Mouse (Mus musculus): Measurements from ENCODE around the gene Vmn2r120. TPM values are rescaled to one million over a fixed set of nuclear protein-coding genes. Genes with fewer than 3 reads are reported as not detected.
"Not testable (repeated sequence)": the region's sequence is repeated elsewhere in the genome, so short reads cannot be mapped to it uniquely, and the experiment has no call there.

Gene Vmn2r120
- polyA plus RNA-seq (2014; fragmentation: Nextera tagmentation; extraction: Ambion mirVana), result not detected in 2 replicates

DNA sequence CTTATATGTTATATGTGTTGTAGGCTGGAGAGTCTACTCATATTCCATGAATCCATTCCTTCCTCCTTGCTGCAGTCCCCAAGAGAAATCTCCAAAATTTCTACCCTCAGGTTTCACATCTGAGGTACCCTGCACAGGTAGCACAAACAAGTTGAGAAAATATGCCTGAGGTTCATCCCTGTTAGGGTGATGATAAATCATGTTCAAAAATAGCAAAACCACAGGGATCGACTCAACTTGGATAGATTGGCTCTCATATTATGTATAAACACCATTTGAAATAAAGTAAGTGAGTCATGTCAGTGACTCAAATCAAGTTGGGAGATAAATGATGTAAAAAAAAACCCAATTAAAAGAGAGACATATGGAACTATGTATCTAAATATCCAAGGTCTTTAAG, at the start of gene Vmn2r120:
Gene Vmn2r120, minus strand, starts transcription at position 101 of the 400 bp plus-strand sequence.
- DNase-seq (ENCODE audit: low spot score) (no peak), ATAC-seq (replicated peaks; ENCODE audit: low FRiP score, low TSS enrichment, low read depth) (no peak)
- no peak within 1 kb of the TSS for H3K27ac ChIP-seq (ENCODE audit: low read depth)
- H3K27me3 ChIP-seq (replicated peaks; ENCODE audit: control insufficient read depth, insufficient read depth, low read length), result no peaks in the 10 kb centered on the region
- no peaks in the 10 kb centered on the region for H3K36me3 ChIP-seq (ENCODE audit: control insufficient read depth, insufficient read depth, low read length)
- H3K9ac ChIP-seq (ENCODE audit: low read length), result no peak within 1 kb of the TSS
- no peak within 1 kb of the TSS for H3K4me3 ChIP-seq (ENCODE audit: low read depth, low read length)
- H3K4me1 ChIP-seq (replicated peaks; ENCODE audit: control insufficient read depth, insufficient read depth, low read length), result no peaks in the 10 kb centered on the region
- WGBS, result 81% methylated on average over 1 of the region's 1 CpGs
- H3K9me3 ChIP-seq (ENCODE audit: control insufficient read depth, low read length), result no peaks in the 10 kb centered on the region
- H3K4me2 ChIP-seq (ENCODE audit: low read length), result no peak within 1 kb of the TSS

DNA sequence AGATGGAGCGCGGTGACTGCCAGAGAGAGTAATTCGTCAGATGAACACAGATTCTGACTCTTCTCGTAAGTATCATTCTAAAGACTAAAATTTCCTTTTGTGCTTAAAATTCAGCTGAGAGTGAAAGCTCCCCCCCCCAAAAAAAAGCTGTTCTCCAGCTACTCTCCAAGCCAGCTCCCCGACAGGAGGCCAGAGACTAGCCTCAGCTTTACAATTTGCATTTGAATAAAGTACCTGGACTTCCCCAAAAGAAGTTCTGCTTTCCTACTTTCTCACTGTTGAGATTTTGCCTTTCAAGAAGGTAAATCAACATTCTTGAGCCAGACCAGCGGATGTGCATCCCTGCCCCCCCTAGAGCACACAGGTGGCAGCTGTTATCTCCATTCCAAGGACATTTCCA, 42.0 kb upstream of the Vmn2r120 start:
- not testable (repeated sequence) for H3K27me3 ChIP-seq (replicated peaks; ENCODE audit: control insufficient read depth, insufficient read depth, low read length); H3K9ac ChIP-seq (ENCODE audit: low read length); DNase-seq (ENCODE audit: low spot score); ATAC-seq (replicated peaks; ENCODE audit: low FRiP score, low TSS enrichment, low read depth); H3K27ac ChIP-seq (ENCODE audit: low read depth); H3K4me3 ChIP-seq (ENCODE audit: low read depth, low read length); H3K4me1 ChIP-seq (replicated peaks; ENCODE audit: control insufficient read depth, insufficient read depth, low read length); H3K4me2 ChIP-seq (ENCODE audit: low read length); H3K36me3 ChIP-seq (ENCODE audit: control insufficient read depth, insufficient read depth, low read length); H3K9me3 ChIP-seq (ENCODE audit: control insufficient read depth, low read length)
- 80% methylated on average over 6 of the region's 6 CpGs for WGBS

DNA sequence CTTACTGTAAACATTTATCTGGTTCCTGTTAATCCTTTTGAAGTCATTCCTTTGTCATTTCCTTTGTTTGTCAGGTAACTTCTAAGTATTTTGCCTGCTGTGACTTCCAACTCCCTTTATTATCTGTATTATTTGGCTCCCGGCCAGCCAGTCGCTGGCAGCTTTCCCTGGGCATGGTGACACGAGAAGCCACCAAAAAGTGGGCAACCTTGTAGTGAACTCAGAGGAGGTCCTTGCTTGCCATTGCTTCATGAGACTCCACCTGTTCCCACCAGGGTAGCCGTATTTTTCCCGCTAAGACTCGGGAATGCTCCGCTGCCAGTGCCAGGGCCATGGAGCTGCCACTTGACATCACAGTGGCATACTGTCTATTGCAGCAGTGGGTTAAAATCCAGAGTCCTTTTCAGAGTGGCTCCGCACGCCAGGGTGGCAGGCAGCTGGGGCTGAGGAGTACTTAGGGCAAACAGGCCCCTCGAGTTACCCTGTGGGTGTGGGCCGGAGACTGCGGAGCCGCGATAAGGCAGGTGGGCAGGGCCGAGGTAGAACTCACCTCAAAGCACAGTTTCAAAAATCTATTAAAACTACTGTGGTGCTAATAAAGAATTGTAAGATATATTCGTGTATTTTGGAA, 28.9 kb upstream of the Vmn2r120 start:
- Histone ChIP-seq H3K4me1 (replicated peaks; ENCODE audit: control insufficient read depth, insufficient read depth, low read length) (no peaks in the 10 kb centered on the region), H3K9ac (ENCODE audit: low read length) (no peak overlapping the region), H3K9me3 (ENCODE audit: control insufficient read depth, low read length) (no peaks in the 10 kb centered on the region), H3K27ac (ENCODE audit: low read depth) (no peak overlapping the region), H3K27me3 (replicated peaks; ENCODE audit: control insufficient read depth, insufficient read depth, low read length) (no peaks in the 10 kb centered on the region), H3K4me2 (ENCODE audit: low read length) (no peak overlapping the region), H3K4me3 (ENCODE audit: low read depth, low read length) (no peak overlapping the region), H3K36me3 (ENCODE audit: control insufficient read depth, insufficient read depth, low read length) (no peaks in the 10 kb centered on the region)
- 75% methylated on average over 16 of the region's 16 CpGs for WGBS
- ATAC-seq (replicated peaks; ENCODE audit: low FRiP score, low TSS enrichment, low read depth), result no peak
- no peak for DNase-seq (ENCODE audit: low spot score)

Other genes starting within 250 kb of the Vmn2r120 start
- 5.1 and 6.2 TPM in 2 replicates for gene Adgre1, start 186.8 kb downstream of the Vmn2r120 start, polyA plus RNA-seq (2014; fragmentation: Nextera tagmentation; extraction: Ambion mirVana)
- not detected in 2 replicates for gene Gm21834, start 196.7 kb upstream of the Vmn2r120 start, polyA plus RNA-seq (2014; fragmentation: Nextera tagmentation; extraction: Ambion mirVana)
- not detected in 2 replicates for gene Cntnap5c, start 224.1 kb upstream of the Vmn2r120 start, polyA plus RNA-seq (2014; fragmentation: Nextera tagmentation; extraction: Ambion mirVana)